Mouse (Mus musculus) E14TG2a.4 (cell line): ENCODE data around the gene Kcnip1.

ENCODE experiments used
- CTCF ChIP-seq: conservative IDR thresholded peaks from 2 replicates; pipeline ENCODE4 v1.5.1; 2014; ENCODE audit warnings: low read length
- NANOG ChIP-seq: IDR thresholded peaks from 2 replicates; pipeline ENCODE4 v1.6.1; 2014; ENCODE audit warnings: borderline replicate concordance, low read length, mixed read lengths
- POU5F1 ChIP-seq: IDR thresholded peaks from 2 replicates; pipeline ENCODE4 v1.6.1; 2014; ENCODE audit warnings: low read length, borderline replicate concordance

GRCm38 (mm10) chr11:33958713-33959112 lies 34.2 kb downstream of the Kcnip1 start:
- TF ChIP-seq CTCF (peak; percentile 41), POU5F1 (no peak), NANOG (no peak)
